Mouse (Mus musculus) brain, embryonic 14.5 days (tissue): Measurements from ENCODE around the gene Gm20604.

Source experiments
- CTCF ChIP-seq: fragments of 200-500 bp; IDR thresholded peaks from 2 replicates; pipeline ENCODE4 v1.5.1; 2012; ENCODE audit warnings: inconsistent platforms, mild to moderate bottlenecking, moderate library complexity, borderline replicate concordance; ENCODE audit not compliant: insufficient read depth, insufficient read length; ENCODE audit errors: extremely low read depth
- POLR2A ChIP-seq: fragments of 200-500 bp; IDR thresholded peaks from 2 replicates; pipeline ENCODE4 v1.6.1; 2012; ENCODE audit warnings: mild to moderate bottlenecking, inconsistent platforms, borderline replicate concordance; ENCODE audit not compliant: poor library complexity, insufficient read depth, insufficient read length, severe bottlenecking; ENCODE audit errors: extremely low read depth

GRCm38 (mm10) chr12:102706833-102707463 lies 51.5 kb downstream of the Gm20604 start:
- no peak for TF ChIP-seq POLR2A
- TF ChIP-seq CTCF, result no peak
